Mouse (Mus musculus): ENCODE measurements around the gene Prpf4b.
"Not testable (repeated sequence)": the region's sequence is repeated elsewhere in the genome, so short reads cannot be mapped to it uniquely, and the experiment has no call there.

The Prpf4b gene

GRCm38 (mm10) chr13:34875166-34875710, at the start of gene Prpf4b:
Prpf4b (plus strand) TSS chr13:34875302.
- DNase-seq (ENCODE audit: low read depth, low spot score): peak; percentile 93

- no peak for DNase-seq (ENCODE audit: low read depth, low spot score)
Measured at GRCm38 (mm10) chr13:34826760-34827690, 48.1 kb upstream of the Prpf4b start.

GRCm38 (mm10) chr13:34827988-34828882, 46.9 kb upstream of the Prpf4b start:
- no peak for DNase-seq (ENCODE audit: low read depth, low spot score)

GRCm38 (mm10) chr13:34842851-34843250, 32.3 kb upstream of the Prpf4b start:
- DNase-seq (ENCODE audit: low read depth, low spot score): no peak

GRCm38 (mm10) chr13:34850759-34851158, 24.3 kb upstream of the Prpf4b start:
- no peak for DNase-seq (ENCODE audit: low read depth, low spot score)

- DNase-seq (ENCODE audit: low read depth, low spot score): no peak
Measured at GRCm38 (mm10) chr13:34851191-34851784, 23.8 kb upstream of the Prpf4b start.

- DNase-seq (ENCODE audit: low read depth, low spot score): peak; percentile 12
Measured at GRCm38 (mm10) chr13:34857526-34857925, 17.6 kb upstream of the Prpf4b start.

- no peak for DNase-seq (ENCODE audit: low read depth, low spot score)
Measured at GRCm38 (mm10) chr13:34859406-34859805, 15.7 kb upstream of the Prpf4b start.

- not testable (repeated sequence) for DNase-seq (ENCODE audit: low read depth, low spot score)
Measured at GRCm38 (mm10) chr13:34861166-34861565, 13.9 kb upstream of the Prpf4b start.

- peak; percentile 63 for DNase-seq (ENCODE audit: low read depth, low spot score)
Measured at GRCm38 (mm10) chr13:34864420-34865169, 10.5 kb upstream of the Prpf4b start.

- DNase-seq (ENCODE audit: low read depth, low spot score): peak; percentile 93
Measured at GRCm38 (mm10) chr13:34873801-34874681, 1.1 kb upstream of the Prpf4b start.

GRCm38 (mm10) chr13:34874736-34875135, 366 bp upstream of the Prpf4b start:
- not testable (repeated sequence) for DNase-seq (ENCODE audit: low read depth, low spot score)

GRCm38 (mm10) chr13:34875741-34876445, 791 bp downstream of the Prpf4b start:
- DNase-seq (ENCODE audit: low read depth, low spot score): no peak

- DNase-seq (ENCODE audit: low read depth, low spot score): peak; percentile 8
Measured at GRCm38 (mm10) chr13:34876481-34876880, 1.4 kb downstream of the Prpf4b start.

- no peak for DNase-seq (ENCODE audit: low read depth, low spot score)
Measured at GRCm38 (mm10) chr13:34892871-34893270, 17.8 kb downstream of the Prpf4b start.

GRCm38 (mm10) chr13:34914614-34915013, 39.5 kb downstream of the Prpf4b start:
- DNase-seq (ENCODE audit: low read depth, low spot score): peak; percentile 55

- peak; percentile 9 for DNase-seq (ENCODE audit: low read depth, low spot score)
Measured at GRCm38 (mm10) chr13:34916520-34917167, 41.5 kb downstream of the Prpf4b start.

- DNase-seq (ENCODE audit: low read depth, low spot score): no peak
Measured at GRCm38 (mm10) chr13:34924210-34924609, 49.1 kb downstream of the Prpf4b start, which contains the start of the genes Fam217a and 4933417A18Rik. Fam217a (minus strand) TSS chr13:34924310. 4933417A18Rik (plus strand) TSS chr13:34924409.

Measured in CD4-positive helper T cell, adult 2 months (primary cell).